Mouse (Mus musculus): ENCODE measurements around the gene Ppm1h. TPM values are rescaled to one million over a fixed set of nuclear protein-coding genes. Genes with fewer than 3 reads are reported as not detected.

The Ppm1h gene
- total RNA-seq (2017) = 88.5 to 100 TPM (median 93.4 TPM) in 3 replicates

GRCm38 (mm10) chr10:122678541-122679436, at the start of gene Ppm1h:
Gene Ppm1h (plus strand): TSS chr10:122678762.
- ATAC-seq (replicated peaks; ENCODE audit: insufficient number of reproducible peaks, low FRiP score, low TSS enrichment, poor library complexity, severe bottlenecking) = peak; percentile 74

GRCm38 (mm10) chr10:122629003-122629402, 49.6 kb upstream of the Ppm1h start:
- ATAC-seq (replicated peaks; ENCODE audit: insufficient number of reproducible peaks, low FRiP score, low TSS enrichment, poor library complexity, severe bottlenecking) = no peak

GRCm38 (mm10) chr10:122639879-122640278, 38.7 kb upstream of the Ppm1h start:
- ATAC-seq (replicated peaks; ENCODE audit: insufficient number of reproducible peaks, low FRiP score, low TSS enrichment, poor library complexity, severe bottlenecking) = no peak

- ATAC-seq (replicated peaks; ENCODE audit: insufficient number of reproducible peaks, low FRiP score, low TSS enrichment, poor library complexity, severe bottlenecking) = peak; percentile 41
These were observed 37.2 kb upstream of the Ppm1h start for GRCm38 (mm10) chr10:122641263-122641795.

GRCm38 (mm10) chr10:122642125-122642524, 36.4 kb upstream of the Ppm1h start:
- ATAC-seq (replicated peaks; ENCODE audit: insufficient number of reproducible peaks, low FRiP score, low TSS enrichment, poor library complexity, severe bottlenecking) = peak; percentile 93

GRCm38 (mm10) chr10:122651932-122652331, 26.6 kb upstream of the Ppm1h start:
- peak; percentile 57; the same call in 1 of the 2 replicates for ATAC-seq (replicated peaks; ENCODE audit: insufficient number of reproducible peaks, low FRiP score, low TSS enrichment, poor library complexity, severe bottlenecking)

- peak; percentile 86 for ATAC-seq (replicated peaks; ENCODE audit: insufficient number of reproducible peaks, low FRiP score, low TSS enrichment, poor library complexity, severe bottlenecking)
These were observed 26.0 kb upstream of the Ppm1h start for GRCm38 (mm10) chr10:122652578-122652977.

- ATAC-seq (replicated peaks; ENCODE audit: insufficient number of reproducible peaks, low FRiP score, low TSS enrichment, poor library complexity, severe bottlenecking) = no peak
These were observed 12.9 kb upstream of the Ppm1h start for GRCm38 (mm10) chr10:122665652-122666051.

- no peak for ATAC-seq (replicated peaks; ENCODE audit: insufficient number of reproducible peaks, low FRiP score, low TSS enrichment, poor library complexity, severe bottlenecking)
These were observed 7.3 kb upstream of the Ppm1h start for GRCm38 (mm10) chr10:122671253-122671652.

GRCm38 (mm10) chr10:122672044-122672443, 6.5 kb upstream of the Ppm1h start:
- ATAC-seq (replicated peaks; ENCODE audit: insufficient number of reproducible peaks, low FRiP score, low TSS enrichment, poor library complexity, severe bottlenecking) = no peak

- peak; percentile 15 for ATAC-seq (replicated peaks; ENCODE audit: insufficient number of reproducible peaks, low FRiP score, low TSS enrichment, poor library complexity, severe bottlenecking)
These were observed 979 bp downstream of the Ppm1h start for GRCm38 (mm10) chr10:122679437-122680045.

GRCm38 (mm10) chr10:122680387-122681084, 2.0 kb downstream of the Ppm1h start:
- peak; percentile 29 for ATAC-seq (replicated peaks; ENCODE audit: insufficient number of reproducible peaks, low FRiP score, low TSS enrichment, poor library complexity, severe bottlenecking)

GRCm38 (mm10) chr10:122681085-122681408, 2.5 kb downstream of the Ppm1h start:
- ATAC-seq (replicated peaks; ENCODE audit: insufficient number of reproducible peaks, low FRiP score, low TSS enrichment, poor library complexity, severe bottlenecking) = no peak

GRCm38 (mm10) chr10:122683819-122684330, 5.3 kb downstream of the Ppm1h start:
- no peak for ATAC-seq (replicated peaks; ENCODE audit: insufficient number of reproducible peaks, low FRiP score, low TSS enrichment, poor library complexity, severe bottlenecking)

GRCm38 (mm10) chr10:122685297-122685696, 6.7 kb downstream of the Ppm1h start:
- no peak for ATAC-seq (replicated peaks; ENCODE audit: insufficient number of reproducible peaks, low FRiP score, low TSS enrichment, poor library complexity, severe bottlenecking)

- ATAC-seq (replicated peaks; ENCODE audit: insufficient number of reproducible peaks, low FRiP score, low TSS enrichment, poor library complexity, severe bottlenecking) = no peak
These were observed 7.4 kb downstream of the Ppm1h start for GRCm38 (mm10) chr10:122685836-122686531.

- ATAC-seq (replicated peaks; ENCODE audit: insufficient number of reproducible peaks, low FRiP score, low TSS enrichment, poor library complexity, severe bottlenecking) = no peak
These were observed 12.1 kb downstream of the Ppm1h start for GRCm38 (mm10) chr10:122690698-122691097.

- ATAC-seq (replicated peaks; ENCODE audit: insufficient number of reproducible peaks, low FRiP score, low TSS enrichment, poor library complexity, severe bottlenecking) = no peak
These were observed 14.7 kb downstream of the Ppm1h start for GRCm38 (mm10) chr10:122693158-122693777.
